Mouse (Mus musculus) G1E (cell line): ENCODE measurements around the gene Cblc.

ENCODE experiments used
- CTCF ChIP-seq: IDR thresholded peaks from 2 replicates; pipeline ENCODE4 v1.5.1; 2012; ENCODE audit warnings: low read depth, low read length, inconsistent platforms, mixed read lengths
- POLR2AphosphoS5 ChIP-seq: IDR thresholded peaks from 2 replicates; pipeline ENCODE4 v1.6.1; 2012; ENCODE audit warnings: low read depth, low read length, inconsistent platforms; ENCODE audit not compliant: insufficient replicate concordance

DNA sequence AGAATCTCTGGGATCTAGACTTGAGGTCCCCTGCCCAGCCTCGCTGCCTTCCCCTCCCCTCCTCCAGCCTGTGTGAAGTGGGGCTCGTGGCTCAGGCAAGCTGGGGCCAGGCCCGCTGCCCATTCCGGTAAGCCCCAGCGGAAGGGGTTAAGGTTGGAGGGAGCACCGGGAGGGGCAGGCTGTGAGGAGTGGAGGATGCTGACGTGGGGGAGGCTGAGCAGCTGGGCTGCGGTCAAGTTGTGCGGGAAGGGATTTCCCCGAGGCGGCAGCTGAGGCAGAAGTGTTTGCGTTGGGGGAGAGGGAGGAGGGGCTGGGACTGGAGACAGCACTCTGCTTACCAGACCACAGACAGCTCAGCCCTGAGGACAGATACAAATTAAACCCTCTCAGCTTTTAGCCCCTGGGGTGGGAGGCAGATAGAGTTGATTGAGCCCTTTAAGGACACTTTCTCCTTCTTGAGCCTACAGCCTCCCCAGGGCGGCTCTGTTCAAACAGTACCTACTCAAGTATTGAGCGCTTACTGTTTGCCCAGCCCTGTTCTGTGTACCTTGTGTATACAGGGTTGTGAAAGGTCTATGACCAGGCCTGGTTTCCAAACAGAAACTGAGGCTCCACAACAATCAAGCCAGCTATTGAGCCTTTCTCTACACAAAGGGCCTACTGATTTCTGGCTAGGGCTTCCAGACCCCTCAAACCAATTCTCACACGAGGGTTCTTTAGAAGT is 20.9 kb upstream of the Cblc start:
- TF ChIP-seq CTCF (no peak), POLR2AphosphoS5 (no peak)
